In the genomic region with DNA sequence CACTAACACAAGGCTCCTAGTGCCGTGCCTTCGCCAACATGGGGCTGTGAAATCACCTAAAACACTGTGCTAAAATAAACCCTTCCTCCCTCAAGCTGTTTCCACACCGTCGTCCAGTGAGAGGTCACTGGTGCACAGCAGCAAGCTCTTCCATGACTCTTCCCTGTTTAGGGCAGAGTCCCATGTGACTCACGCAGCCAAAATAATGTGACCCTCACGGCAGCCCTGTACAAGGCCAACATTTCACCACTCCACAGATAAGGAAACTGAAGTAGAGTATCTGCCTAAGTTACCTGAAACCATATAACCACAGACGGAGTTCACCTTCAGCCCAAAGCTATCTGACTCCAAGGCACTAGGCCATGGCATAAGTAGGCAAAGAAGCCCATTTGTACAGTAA, we compare ENCODE assay signal across 8 mouse cellular contexts.
"Had no signal": no experiment of that assay in that cellular context is flagged by ENCODE, and none has a peak within 500 bp of the region (broad histone marks: within the 10 kb centered on the region; RNA-seq: fewer than 3 reads in every experiment).

No protein-coding gene starts in this region.

- H3K9ac ChIP-seq: liver, embryonic 14.5 days; midbrain, embryonic 13.5 days had no signal

- H3K27me3 ChIP-seq: midbrain, embryonic 13.5 days had no signal

- H3K9me3 ChIP-seq: midbrain, embryonic 13.5 days had no signal

- ATAC-seq: lung, postnatal 0 days; midbrain, embryonic 13.5 days had no signal

- H3K4me2 ChIP-seq: midbrain, embryonic 13.5 days had no signal

- H3K4me1 ChIP-seq: midbrain, embryonic 13.5 days had no signal

- H3K27ac ChIP-seq: layer of hippocampus, adult 2 months; liver, embryonic 14.5 days; midbrain, embryonic 13.5 days had no signal

- H3K4me3 ChIP-seq: layer of hippocampus, adult 2 months; midbrain, embryonic 13.5 days had no signal

- H3K36me3 ChIP-seq: midbrain, embryonic 13.5 days had no signal

- DNase-seq: lung, adult 2 months; lung, postnatal 36 days; right cerebral cortex, postnatal 14 days; thymus, postnatal 36 days had no signal
